Mouse (Mus musculus): ENCODE measurements around the gene Fgfr1op. TPM values are rescaled to one million over a fixed set of nuclear protein-coding genes. Genes with fewer than 3 reads are reported as not detected.

The Fgfr1op gene
- total and polyA plus RNA-seq, 3 experiments = 43.5 to 44.5 TPM; not detected in 1

DNA sequence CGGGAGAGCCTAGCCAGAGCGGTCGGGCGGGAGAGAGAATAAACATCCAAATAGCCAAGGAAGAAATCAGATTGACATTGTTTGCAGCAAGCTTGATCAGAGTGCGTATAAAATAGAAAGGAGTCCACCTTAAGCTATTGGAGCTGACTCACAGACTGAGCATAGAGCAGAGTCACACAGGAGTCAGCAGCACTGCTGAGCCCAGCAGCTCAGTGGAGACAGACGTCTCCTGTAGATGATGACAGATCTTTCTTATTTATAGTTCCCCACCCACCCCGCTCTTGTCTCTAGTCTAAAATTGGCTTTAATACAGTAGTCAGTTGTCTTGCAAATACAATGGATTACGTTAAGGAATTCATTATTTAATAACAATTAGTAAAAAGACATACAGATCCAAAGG lies 28.4 kb downstream of the Fgfr1op start:
- Histone ChIP-seq H3K27ac (ENCODE audit: control insufficient read depth, low read depth, low read length) (no peak overlapping the region), H3K9ac (ENCODE audit: control insufficient read depth, low read depth, low read length, poor library complexity, severe bottlenecking) (no peak overlapping the region), H3K79me2 (ENCODE audit: control insufficient read depth, insufficient read depth, low read length, poor library complexity) (no peaks in the 10 kb centered on the region), H3K27me3 (ENCODE audit: control insufficient read depth in 1 of 2, insufficient read depth in 2 of 2, low read length in 2 of 2) (no peaks in the 10 kb centered on the region), H3K9me3 (replicated peaks; ENCODE audit: insufficient read depth, low read length) (no peaks in the 10 kb centered on the region), H3K36me3 (ENCODE audit: control insufficient read depth in 1 of 2, insufficient read depth in 2 of 2, low read length in 2 of 2) (peaks cover 0 to 28% of the 10 kb centered on the region in 2 experiments; a peak in 2 of 4 replicates), H3K4me1 (ENCODE audit: control insufficient read depth in 1 of 2, insufficient read depth in 2 of 2, low read length in 2 of 2) (no peaks in the 10 kb centered on the region), H3K4me3 (ENCODE audit: control insufficient read depth in 1 of 2, insufficient read depth in 1 of 2, low read depth in 2 of 2, low read length in 2 of 2) (no peak overlapping the region)
- TF ChIP-seq CHD1 (IDR thresholded peaks at IDR 0.05; ENCODE audit: low read depth, low read length) (no peak), HCFC1 (IDR thresholded peaks at IDR 0.05; ENCODE audit: low read depth, low read length) (no peak), EP300 (IDR thresholded peaks at IDR 0.05; ENCODE audit: low read depth in 1 of 2, low read length in 2 of 2) (no peak), CHD2 (IDR thresholded peaks at IDR 0.05; ENCODE audit: low read length) (no peak), USF1 (IDR thresholded peaks at IDR 0.05; ENCODE audit: low read depth, low read length) (no peak), MYC (IDR thresholded peaks at IDR 0.05; ENCODE audit: low read depth, low read length) (no peak), GATA1 (IDR thresholded peaks at IDR 0.05; ENCODE audit: low read depth, low read length) (no peak), GABPA (IDR thresholded peaks at IDR 0.05; ENCODE audit: low read depth, low read length) (no peak), E2F4 (IDR thresholded peaks at IDR 0.05; ENCODE audit: borderline replicate concordance, low read depth, low read length) (no peak), NELFE (IDR thresholded peaks at IDR 0.05; ENCODE audit: low read depth, low read length) (no peak), MYB (IDR thresholded peaks at IDR 0.05; ENCODE audit: low read depth, low read length) (no peak), KAT2A (conservative IDR thresholded peaks at IDR 0.05; ENCODE audit: low read depth, low read length) (no peak), NRF1 (IDR thresholded peaks at IDR 0.05; ENCODE audit: insufficient read depth, low read depth, low read length, poor library complexity, severe bottlenecking) (no peak), TBP (IDR thresholded peaks at IDR 0.05; ENCODE audit: low read depth, low read length) (no peak), TCF12 (IDR thresholded peaks at IDR 0.05; ENCODE audit: low read depth, low read length) (no peak), ELF1 (IDR thresholded peaks at IDR 0.05; ENCODE audit: low read depth, low read length) (no peak), ZNF384 (IDR thresholded peaks at IDR 0.05; ENCODE audit: low read depth, low read length) (no peak), USF2 (IDR thresholded peaks at IDR 0.05; ENCODE audit: borderline replicate concordance in 1 of 2, insufficient read depth in 1 of 2, low read depth in 1 of 2, low read length in 2 of 2) (no peak)
- no peak for DNase-seq (ENCODE audit: low read depth, low spot score)

DNA sequence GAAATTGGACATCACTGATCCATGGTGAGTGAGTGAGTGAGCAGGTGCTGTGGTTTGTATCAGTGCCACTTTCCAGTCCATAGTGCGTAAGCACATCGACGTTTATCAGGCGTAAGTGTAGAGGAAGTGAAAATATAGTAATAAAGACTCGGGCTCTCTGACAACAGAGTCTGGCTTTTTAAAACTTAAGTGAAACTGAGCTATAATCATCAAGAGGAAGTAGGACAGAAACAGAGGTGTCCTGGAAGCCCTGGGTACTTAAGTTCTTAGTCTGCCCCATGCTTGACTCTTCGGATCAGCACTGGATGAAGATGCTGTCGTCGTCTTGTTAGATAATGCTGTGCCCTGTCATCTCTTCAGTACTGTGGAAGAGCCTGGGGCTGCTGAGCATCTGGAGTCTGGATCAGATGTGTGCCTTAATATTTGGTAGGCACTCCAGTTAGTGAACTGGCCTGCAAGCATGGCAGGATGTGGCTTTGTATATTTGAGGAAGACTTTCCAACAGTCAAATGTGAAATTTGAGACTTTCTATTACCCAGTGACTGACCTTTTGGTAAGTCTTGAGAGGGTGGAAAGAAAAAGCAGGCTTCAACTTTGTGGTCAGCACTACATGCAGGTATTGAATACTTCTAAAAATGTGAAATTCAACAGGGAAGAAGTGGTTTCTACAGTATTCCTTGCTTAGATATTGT lies 30.5 kb downstream of the Fgfr1op start:
- no peak overlapping the region for H3K27ac ChIP-seq (ENCODE audit: control insufficient read depth, low read depth, low read length)
- TF ChIP-seq EP300 (IDR thresholded peaks at IDR 0.05; ENCODE audit: low read depth in 1 of 2, low read length in 2 of 2) (no peak), CTCF (IDR thresholded peaks at IDR 0.05 in 2 of 3, conservative IDR thresholded peaks at IDR 0.05 in 1 of 3; ENCODE audit: control insufficient read depth in 1 of 3, insufficient read depth in 1 of 3, low read depth in 2 of 3, low read length in 3 of 3, poor library complexity in 1 of 3, severe bottlenecking in 1 of 3) (no peak), JUND (IDR thresholded peaks at IDR 0.05; ENCODE audit: low read depth, low read length) (no peak), ELF1 (IDR thresholded peaks at IDR 0.05; ENCODE audit: low read depth, low read length) (no peak), KAT2A (conservative IDR thresholded peaks at IDR 0.05; ENCODE audit: low read depth, low read length) (no peak), ZKSCAN1 (IDR thresholded peaks at IDR 0.05; ENCODE audit: low read depth, low read length) (no peak), TAL1 (IDR thresholded peaks at IDR 0.05; ENCODE audit: low read length) (no peak), MXI1 (IDR thresholded peaks at IDR 0.05; ENCODE audit: low read depth, low read length) (no peak), ETS1 (IDR thresholded peaks at IDR 0.05; ENCODE audit: low read depth, low read length) (no peak), RAD21 (IDR thresholded peaks at IDR 0.05; ENCODE audit: low read depth, low read length) (no peak), NELFE (IDR thresholded peaks at IDR 0.05; ENCODE audit: low read depth, low read length) (no peak), HCFC1 (IDR thresholded peaks at IDR 0.05; ENCODE audit: low read depth, low read length) (no peak), ZC3H11A (IDR thresholded peaks at IDR 0.05; ENCODE audit: low read depth, low read length) (no peak), USF2 (IDR thresholded peaks at IDR 0.05; ENCODE audit: borderline replicate concordance in 1 of 2, insufficient read depth in 1 of 2, low read depth in 1 of 2, low read length in 2 of 2) (no peak), CHD2 (IDR thresholded peaks at IDR 0.05; ENCODE audit: low read length) (no peak), MAZ (IDR thresholded peaks at IDR 0.05; ENCODE audit: low read depth, low read length) (no peak), TCF12 (IDR thresholded peaks at IDR 0.05; ENCODE audit: low read depth, low read length) (no peak), TBP (IDR thresholded peaks at IDR 0.05; ENCODE audit: low read depth, low read length) (no peak), RCOR1 (IDR thresholded peaks at IDR 0.05; ENCODE audit: low read depth, low read length) (no peak), MYB (IDR thresholded peaks at IDR 0.05; ENCODE audit: low read depth, low read length) (no peak)

More for the DNA sequence above, 30.5 kb downstream of the Fgfr1op start:
- Histone ChIP-seq H3K36me3 (ENCODE audit: control insufficient read depth in 1 of 2, insufficient read depth in 2 of 2, low read length in 2 of 2) (peaks cover 0 to 24% of the 10 kb centered on the region in 2 experiments; a peak in 2 of 4 replicates), H3K9ac (ENCODE audit: control insufficient read depth, low read depth, low read length, poor library complexity, severe bottlenecking) (no peak overlapping the region), H3K27me3 (ENCODE audit: control insufficient read depth in 1 of 2, insufficient read depth in 2 of 2, low read length in 2 of 2) (no peaks in the 10 kb centered on the region), H3K9me3 (replicated peaks; ENCODE audit: insufficient read depth, low read length) (no peaks in the 10 kb centered on the region), H3K4me1 (ENCODE audit: control insufficient read depth in 1 of 2, insufficient read depth in 2 of 2, low read length in 2 of 2) (no peaks in the 10 kb centered on the region), H3K4me3 (ENCODE audit: control insufficient read depth in 1 of 2, insufficient read depth in 1 of 2, low read depth in 2 of 2, low read length in 2 of 2) (no peak overlapping the region), H3K79me2 (ENCODE audit: control insufficient read depth, insufficient read depth, low read length, poor library complexity) (no peaks in the 10 kb centered on the region)
- DNase-seq (ENCODE audit: low read depth, low spot score) = no peak
